Mouse (Mus musculus) midbrain, embryonic 12.5 days (tissue): ENCODE results near the gene Mad1l1. TPM values are rescaled to one million over a fixed set of nuclear protein-coding genes. Genes with fewer than 3 reads are reported as not detected.
A peak's percentile ranks its signal among the peaks of the same experiment; 100 is the strongest.

ENCODE experiments used
- ATAC-seq: fragments of 200-750 bp; cut with Nextera tagmentation; 2 replicates; pipeline ENCODE4 v1.8.0; 2017; ENCODE audit warnings: low read depth, moderate TSS enrichment, moderate library complexity; ENCODE audit not compliant: low FRiP score
- H3K27ac ChIP-seq: fragments of 300-500 bp; sonication (generic); replicated peaks from 2 replicates; pipeline ENCODE4 v1.5.1; 2016; ENCODE audit warnings: mild to moderate bottlenecking
- H3K27me3 ChIP-seq: fragments of 300-500 bp; sonication (generic); 2 replicates; pipeline ENCODE4 v1.6.1; 2016; ENCODE audit warnings: mild to moderate bottlenecking
- H3K36me3 ChIP-seq: fragments of 300-500 bp; sonication (generic); 2 replicates; pipeline ENCODE4 v1.6.1; 2016
- H3K4me1 ChIP-seq: fragments of 300-500 bp; sonication (generic); 2 replicates; pipeline ENCODE4 v1.6.1; 2016
- H3K4me2 ChIP-seq: fragments of 300-500 bp; sonication (generic); replicated peaks from 2 replicates; pipeline ENCODE4 v1.6.1; 2016; ENCODE audit warnings: mild to moderate bottlenecking, moderate library complexity
- H3K4me3 ChIP-seq: fragments of 300-500 bp; sonication (generic); 2 replicates; pipeline ENCODE4 v1.5.1; 2016; ENCODE audit warnings: mild to moderate bottlenecking
- H3K9ac ChIP-seq: fragments of 300-500 bp; sonication (generic); replicated peaks from 2 replicates; pipeline ENCODE4 v1.6.1; 2016; ENCODE audit warnings: mild to moderate bottlenecking, moderate library complexity
- H3K9me3 ChIP-seq: fragments of 300-500 bp; sonication (generic); 2 replicates; pipeline ENCODE4 v1.6.1; 2016; ENCODE audit warnings: mild to moderate bottlenecking
- WGBS: fragments of 180-500 bp; shearing (Covaris S2); methylation state at CpG from one replicate; pipeline ENCODE4 v1.1.7; 2016; 5-methylcytosine and 5-hydroxymethylcytosine counted together
- polyA plus RNA-seq: library from polyadenylated mRNA; unstranded; fragments of >200 nt; fragmentation: Nextera tagmentation; extraction: Ambion mirVana; gene quantifications from 2 replicates; pipeline ENCODE4 v1.2.1, GENCODE M21; 2016

Mad1l1 gene
- polyA plus RNA-seq, 1 experiment from 2014 or later, result 48.7 TPM

DNA sequence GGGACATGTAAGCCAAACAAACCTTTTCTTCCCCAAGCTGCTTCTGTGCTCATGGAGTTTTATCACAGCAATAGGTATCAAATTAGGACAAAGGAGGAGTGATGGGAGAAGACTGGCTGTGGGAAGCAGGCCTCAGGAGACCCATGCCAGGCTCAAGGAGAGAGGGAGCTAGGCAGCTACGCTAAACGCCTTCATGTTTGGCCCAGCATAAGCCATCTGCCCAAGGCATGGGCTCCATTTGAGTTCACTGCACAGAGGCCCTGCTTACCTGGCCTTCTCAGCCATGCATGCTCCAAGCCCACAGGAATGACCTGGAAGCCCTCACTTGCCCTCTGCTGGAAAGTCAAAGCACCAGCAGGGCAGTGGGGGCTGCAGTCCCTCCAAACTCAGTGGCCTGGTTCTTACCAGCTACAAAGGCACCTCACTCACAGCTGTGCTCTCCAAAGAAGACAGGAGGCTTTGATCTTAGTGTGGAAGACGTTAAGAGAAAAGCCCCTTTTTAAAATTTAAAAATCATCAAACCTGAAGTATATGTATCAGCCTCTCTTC is 206.8 kb downstream of the Mad1l1 start:
- H3K4me3 ChIP-seq, result no peak overlapping the region
- H3K4me1 ChIP-seq, result peaks cover 9% of the 10 kb centered on the region
- no peak for ATAC-seq
- WGBS, result 86% methylated on average over 3 of the region's 3 CpGs
- no peak overlapping the region for H3K4me2 ChIP-seq
- H3K27me3 ChIP-seq, result no peaks in the 10 kb centered on the region
- H3K9me3 ChIP-seq, result no peaks in the 10 kb centered on the region
- no peak overlapping the region for H3K9ac ChIP-seq
- 0 out of 2 replicates have a peak, but pooled peaks cover 14% of the 10 kb centered on the region for H3K36me3 ChIP-seq
- H3K27ac ChIP-seq, result no peak overlapping the region

GRCm38 (mm10) chr5:140113281-140113680 is 208.1 kb downstream of the Mad1l1 start:
- Histone ChIP-seq H3K27me3 (no peaks in the 10 kb centered on the region), H3K36me3 (0 out of 2 replicates have a peak, but pooled peaks cover 14% of the 10 kb centered on the region), H3K4me3 (no peak overlapping the region), H3K9ac (no peak overlapping the region), H3K27ac (no peak overlapping the region), H3K9me3 (no peaks in the 10 kb centered on the region), H3K4me2 (no peak overlapping the region), H3K4me1 (peaks cover 9% of the 10 kb centered on the region)
- WGBS, result 91% methylated on average over 2 of the region's 2 CpGs
- no peak for ATAC-seq

DNA sequence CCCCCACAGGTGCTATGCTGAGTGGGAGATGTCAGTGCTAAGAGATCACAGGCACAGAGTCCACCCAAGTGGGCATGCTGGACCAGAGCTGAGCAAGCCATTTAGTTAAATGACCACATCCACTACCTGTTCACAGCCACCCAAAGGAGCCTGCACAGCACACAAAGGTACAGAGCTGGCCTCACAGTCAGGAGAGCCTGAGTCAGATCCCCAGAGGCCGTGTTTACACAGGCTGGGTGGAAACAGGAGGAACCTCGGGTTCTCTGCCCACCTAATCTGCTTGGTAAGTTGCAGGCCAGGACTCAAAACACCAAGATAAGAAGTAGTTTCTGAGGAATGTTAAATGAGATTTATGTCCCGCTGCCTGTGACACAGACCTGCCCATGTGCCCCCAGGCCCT is 211.3 kb downstream of the Mad1l1 start:
- Histone ChIP-seq H3K27me3 (no peaks in the 10 kb centered on the region), H3K36me3 (0 out of 2 replicates have a peak, but pooled peaks cover 11% of the 10 kb centered on the region), H3K4me1 (no peaks in the 10 kb centered on the region), H3K9me3 (no peaks in the 10 kb centered on the region), H3K9ac (no peak overlapping the region), H3K27ac (no peak overlapping the region), H3K4me2 (no peak overlapping the region), H3K4me3 (no peak overlapping the region)
- ATAC-seq, result no peak
- WGBS, result 84% methylated on average over 3 of the region's 3 CpGs

GRCm38 (mm10) chr5:140107907-140108306 is 213.4 kb downstream of the Mad1l1 start:
- H3K4me2 ChIP-seq, result no peak overlapping the region
- WGBS, result 91% methylated on average over 2 of the region's 2 CpGs
- no peak for ATAC-seq

GRCm38 (mm10) chr5:140106051-140106450 is 215.3 kb downstream of the Mad1l1 start:
- Histone ChIP-seq H3K9me3 (no peaks in the 10 kb centered on the region), H3K4me1 (no peaks in the 10 kb centered on the region), H3K27me3 (no peaks in the 10 kb centered on the region), H3K4me3 (no peak overlapping the region), H3K4me2 (no peak overlapping the region), H3K36me3 (0 out of 2 replicates have a peak, but pooled peaks cover 4% of the 10 kb centered on the region), H3K27ac (no peak overlapping the region), H3K9ac (no peak overlapping the region)
- ATAC-seq, result no peak
- 86% methylated on average over 3 of the region's 3 CpGs for WGBS

More at GRCm38 (mm10) chr5:140107907-140108306, 213.4 kb downstream of the Mad1l1 start:
- 0 out of 2 replicates have a peak, but pooled peaks cover 8% of the 10 kb centered on the region for H3K36me3 ChIP-seq
- no peak overlapping the region for H3K9ac ChIP-seq
- H3K27me3 ChIP-seq, result no peaks in the 10 kb centered on the region
- no peaks in the 10 kb centered on the region for H3K4me1 ChIP-seq
- H3K4me3 ChIP-seq, result no peak overlapping the region
- no peaks in the 10 kb centered on the region for H3K9me3 ChIP-seq
- H3K27ac ChIP-seq, result no peak overlapping the region

GRCm38 (mm10) chr5:140104891-140105290 is 216.5 kb downstream of the Mad1l1 start:
- ATAC-seq, result no peak
- H3K4me2 ChIP-seq, result no peak overlapping the region
- H3K4me1 ChIP-seq, result 0 out of 2 replicates have a peak, but pooled peaks cover 2% of the 10 kb centered on the region
- no peaks in the 10 kb centered on the region for H3K9me3 ChIP-seq
- no peak overlapping the region for H3K4me3 ChIP-seq
- no peaks in the 10 kb centered on the region for H3K27me3 ChIP-seq
- H3K9ac ChIP-seq, result no peak overlapping the region
- H3K36me3 ChIP-seq, result no peaks in the 10 kb centered on the region
- 95% methylated on average over 1 of the region's 1 CpGs for WGBS
- H3K27ac ChIP-seq, result no peak overlapping the region

DNA sequence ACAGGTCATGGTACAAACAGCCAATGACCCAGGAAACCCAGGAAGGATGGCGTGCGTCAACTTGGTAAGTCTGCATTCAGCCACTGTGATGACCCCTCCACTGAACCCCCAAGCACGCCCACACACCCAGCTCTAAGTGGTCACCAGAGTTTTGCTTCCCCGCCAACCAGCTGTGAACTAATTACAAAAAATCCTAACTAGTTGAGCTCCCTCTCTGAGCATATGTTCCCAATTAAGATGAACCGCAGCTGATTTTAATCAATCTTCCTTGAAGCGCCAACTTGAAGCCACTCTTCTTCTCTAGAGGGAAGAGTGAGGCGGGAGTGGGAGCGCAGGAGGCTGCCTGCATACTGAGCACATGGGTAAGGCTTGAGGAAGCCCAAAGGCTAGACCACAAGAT is 218.6 kb downstream of the Mad1l1 start:
- H3K4me2 ChIP-seq, result no peak overlapping the region
- H3K27me3 ChIP-seq, result no peaks in the 10 kb centered on the region
- no peak for ATAC-seq
- H3K4me1 ChIP-seq, result 0 out of 2 replicates have a peak, but pooled peaks cover 2% of the 10 kb centered on the region
- no peaks in the 10 kb centered on the region for H3K36me3 ChIP-seq
- H3K27ac ChIP-seq, result no peak overlapping the region
- 83% methylated on average over 8 of the region's 8 CpGs for WGBS
- no peak overlapping the region for H3K4me3 ChIP-seq
- H3K9me3 ChIP-seq, result no peaks in the 10 kb centered on the region
- no peak overlapping the region for H3K9ac ChIP-seq

DNA sequence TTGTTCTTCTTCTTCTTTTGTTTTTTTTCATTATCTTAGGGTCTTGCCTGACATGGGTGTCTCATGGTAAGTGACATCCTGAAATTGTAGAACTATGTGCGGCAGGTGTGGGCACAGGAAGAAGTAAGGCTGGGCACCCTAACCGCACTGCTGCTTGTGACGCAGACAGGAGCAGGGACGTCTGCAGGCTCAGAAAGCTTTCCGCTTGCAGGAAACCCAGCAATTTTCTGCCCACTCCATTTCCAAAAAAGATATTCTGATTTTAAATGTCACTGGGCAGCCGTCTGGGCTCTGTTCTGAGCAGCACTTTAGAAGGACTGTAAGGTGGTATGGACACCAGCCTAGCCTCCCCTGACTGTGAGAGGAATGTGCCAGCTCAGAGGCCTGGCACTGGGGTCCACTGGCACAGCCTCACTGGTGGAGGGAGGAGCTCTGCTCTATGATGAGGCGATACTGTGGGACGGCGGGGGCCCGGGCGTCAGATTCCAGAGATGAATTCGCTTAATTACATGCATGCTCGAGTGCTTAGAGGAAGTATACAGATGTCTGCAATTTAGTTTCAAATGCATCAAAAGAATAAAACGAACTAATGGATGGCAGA is 219.8 kb downstream of the Mad1l1 start:
- WGBS, result 88% methylated on average over 14 of the region's 14 CpGs
- H3K27ac ChIP-seq, result no peak overlapping the region
- H3K4me2 ChIP-seq, result no peak overlapping the region
- H3K36me3 ChIP-seq, result no peaks in the 10 kb centered on the region
- H3K4me3 ChIP-seq, result no peak overlapping the region
- H3K27me3 ChIP-seq, result no peaks in the 10 kb centered on the region
- H3K4me1 ChIP-seq, result 0 out of 2 replicates have a peak, but pooled peaks cover 2% of the 10 kb centered on the region
- H3K9me3 ChIP-seq, result no peaks in the 10 kb centered on the region
- no peak overlapping the region for H3K9ac ChIP-seq
- no peak for ATAC-seq

DNA sequence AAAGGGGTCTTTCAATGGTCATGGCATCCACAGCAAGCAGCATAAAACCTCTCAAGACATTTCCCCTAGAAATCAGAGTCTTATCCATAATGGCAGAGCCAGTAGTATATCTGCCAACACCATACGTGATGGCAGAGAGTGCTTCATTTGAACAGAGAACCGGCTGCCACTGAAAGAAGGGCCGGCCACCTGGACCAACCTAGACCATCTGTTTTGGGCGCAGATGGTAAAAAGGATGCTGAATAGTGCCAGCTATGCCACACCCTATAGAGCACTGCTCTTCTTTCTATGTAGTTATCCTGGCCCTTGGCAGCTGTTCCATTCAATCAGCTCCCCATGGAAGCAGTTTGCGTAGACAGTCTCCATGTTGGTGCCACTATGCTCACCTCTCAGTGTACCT is 222.6 kb downstream of the Mad1l1 start:
- no peak overlapping the region for H3K9ac ChIP-seq
- H3K36me3 ChIP-seq, result no peaks in the 10 kb centered on the region
- no peaks in the 10 kb centered on the region for H3K27me3 ChIP-seq
- H3K4me2 ChIP-seq, result no peak overlapping the region
- 96% methylated on average over 5 of the region's 5 CpGs for WGBS
- no peak overlapping the region for H3K4me3 ChIP-seq
- no peak overlapping the region for H3K27ac ChIP-seq
- H3K9me3 ChIP-seq, result no peaks in the 10 kb centered on the region
- peaks cover 20% of the 10 kb centered on the region for H3K4me1 ChIP-seq
- ATAC-seq, result no peak

DNA sequence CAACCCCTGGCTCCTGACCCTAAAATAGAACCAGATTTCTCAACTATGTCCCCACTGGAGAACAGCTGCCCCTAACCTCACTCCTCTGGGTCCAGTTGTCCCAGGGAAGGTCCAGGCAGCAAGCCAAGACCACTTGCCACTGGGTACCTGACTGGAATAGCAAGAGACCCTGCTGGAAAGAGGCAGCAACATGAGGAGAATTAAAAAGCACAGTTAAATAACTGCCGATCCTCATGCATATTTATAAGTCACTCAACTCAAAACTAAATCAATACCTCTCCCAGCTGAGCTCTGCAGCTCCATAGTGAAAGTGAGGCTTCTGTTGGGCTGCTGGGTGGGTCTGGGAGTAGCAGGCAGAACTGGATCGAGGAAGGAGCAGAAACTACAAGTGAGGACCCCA is 226.1 kb downstream of the Mad1l1 start:
- Histone ChIP-seq H3K9me3 (no peaks in the 10 kb centered on the region), H3K4me2 (no peak overlapping the region), H3K4me1 (peaks cover 23% of the 10 kb centered on the region), H3K36me3 (no peaks in the 10 kb centered on the region), H3K27me3 (no peaks in the 10 kb centered on the region), H3K4me3 (no peak overlapping the region), H3K27ac (peak overlapping the region; percentile 75), H3K9ac (no peak overlapping the region)
- WGBS, result 15% methylated on average over 2 of the region's 2 CpGs
- peak; percentile 87 for ATAC-seq

DNA sequence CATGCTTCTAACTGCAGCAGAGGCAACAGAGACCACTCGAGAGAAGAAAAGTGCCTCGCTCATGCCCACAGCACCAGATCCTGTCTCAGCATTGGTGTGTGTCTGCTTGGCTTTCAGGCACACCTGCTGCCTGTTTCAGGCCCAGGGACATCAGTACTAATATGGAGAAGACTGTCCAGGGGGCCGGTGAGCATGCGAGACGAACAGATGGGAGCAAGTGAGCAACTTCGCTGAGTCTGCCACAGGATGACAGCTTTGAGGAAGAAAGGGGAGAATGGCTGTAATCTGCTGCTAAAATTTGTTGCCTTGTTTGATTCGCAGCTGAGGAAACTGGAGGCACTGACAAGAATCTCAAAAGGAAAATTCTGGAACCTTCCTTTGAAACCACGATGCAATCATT is 227.9 kb downstream of the Mad1l1 start:
- no peak for ATAC-seq
- Histone ChIP-seq H3K27me3 (no peaks in the 10 kb centered on the region), H3K27ac (no peak overlapping the region), H3K9ac (no peak overlapping the region), H3K4me2 (no peak overlapping the region), H3K4me1 (peaks cover 21% of the 10 kb centered on the region), H3K36me3 (0 out of 2 replicates have a peak, but pooled peaks cover 7% of the 10 kb centered on the region), H3K4me3 (no peak overlapping the region), H3K9me3 (no peaks in the 10 kb centered on the region)
- 90% methylated on average over 8 of the region's 8 CpGs for WGBS

GRCm38 (mm10) chr5:140091601-140092000 is 229.8 kb downstream of the Mad1l1 start:
- ATAC-seq, result no peak
- H3K9ac ChIP-seq, result no peak overlapping the region
- no peak overlapping the region for H3K4me3 ChIP-seq
- H3K27ac ChIP-seq, result no peak overlapping the region
- H3K4me1 ChIP-seq, result peaks cover 21% of the 10 kb centered on the region
- no peaks in the 10 kb centered on the region for H3K27me3 ChIP-seq
- 84% methylated on average over 11 of the region's 11 CpGs for WGBS
- H3K9me3 ChIP-seq, result no peaks in the 10 kb centered on the region
- H3K4me2 ChIP-seq, result no peak overlapping the region
- peaks cover 16% of the 10 kb centered on the region; the same call in 1 of the 2 replicates for H3K36me3 ChIP-seq
